Mouse (Mus musculus): ENCODE results near the gene Gk5.
"Not testable (repeated sequence)": the region's sequence is repeated elsewhere in the genome, so short reads cannot be mapped to it uniquely, and the experiment has no call there.

DNA sequence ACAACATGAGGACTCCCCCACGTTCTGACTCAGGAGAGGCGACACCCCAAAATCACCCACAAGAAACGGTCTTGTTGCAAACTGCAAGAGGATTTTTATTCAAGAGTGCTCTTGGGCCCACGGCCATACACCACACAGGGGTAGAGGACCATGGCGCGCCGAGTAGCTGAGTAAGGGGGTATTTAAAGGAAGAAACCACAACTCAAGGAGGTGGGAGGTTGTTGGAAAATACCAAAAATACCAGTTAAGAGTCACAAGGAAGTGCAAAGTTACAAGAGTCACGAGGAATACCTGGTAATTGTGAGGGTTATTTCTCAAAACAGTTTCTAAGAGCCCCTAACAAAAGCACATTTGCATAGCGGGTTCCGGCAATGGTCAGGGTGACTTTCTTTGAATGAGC is 26.5 kb upstream of the Gk5 start:
- not testable (repeated sequence) for TF ChIP-seq POLR2AphosphoS5 (IDR thresholded peaks at IDR 0.05; ENCODE audit: insufficient replicate concordance, low read depth, low read length); CTCF (IDR thresholded peaks at IDR 0.05; ENCODE audit: low read depth, low read length); GATA1 (IDR thresholded peaks at IDR 0.05; ENCODE audit: borderline replicate concordance, low read length); TAL1 (conservative IDR thresholded peaks at IDR 0.05; ENCODE audit: low read depth, low read length); GATA2 (IDR thresholded peaks at IDR 0.05; ENCODE audit: borderline replicate concordance, low read depth, low read length)
